Mouse (Mus musculus): ENCODE results near the gene Rtbdn. TPM values are rescaled to one million over a fixed set of nuclear protein-coding genes. Genes with fewer than 3 reads are reported as not detected.

Gene Rtbdn
- polyA plus RNA-seq, 1 experiment from 2014 or later = 1.8 TPM

- Histone ChIP-seq H3K27me3 (peaks cover 48% of the 10 kb centered on the region), H3K4me1 (peaks cover 23% of the 10 kb centered on the region), H3K4me2 (no peak overlapping the region; the same call in 1 of the 2 replicates), H3K4me3 (no peak overlapping the region), H3K27ac (no peak overlapping the region), H3K36me3 (ENCODE audit: poor library complexity, severe bottlenecking) (peaks cover 51% of the 10 kb centered on the region), H3K9me3 (replicated peaks) (no peaks in the 10 kb centered on the region), H3K9ac (no peak overlapping the region)
- WGBS = 91% methylated on average over 5 of the region's 5 CpGs
- ATAC-seq = no peak
Measured at GRCm38 (mm10) chr8:84909949-84910348, 36.8 kb upstream of the Rtbdn start.

GRCm38 (mm10) chr8:84910551-84910950 is 36.2 kb upstream of the Rtbdn start:
- no peak for ATAC-seq
- no peaks in the 10 kb centered on the region for H3K9me3 ChIP-seq (replicated peaks)
- peak overlapping the region; percentile 30 for H3K9ac ChIP-seq
- peaks cover 57% of the 10 kb centered on the region for H3K36me3 ChIP-seq (ENCODE audit: poor library complexity, severe bottlenecking)
- H3K27ac ChIP-seq = no peak overlapping the region
- no peak overlapping the region for H3K4me3 ChIP-seq
- H3K4me1 ChIP-seq = peaks cover 23% of the 10 kb centered on the region
- WGBS = 89% methylated on average over 6 of the region's 6 CpGs
- no peak overlapping the region for H3K4me2 ChIP-seq
- peaks cover 54% of the 10 kb centered on the region for H3K27me3 ChIP-seq

- Histone ChIP-seq H3K27me3 (peaks cover 59% of the 10 kb centered on the region), H3K36me3 (ENCODE audit: poor library complexity, severe bottlenecking) (peaks cover 70% of the 10 kb centered on the region), H3K4me3 (no peak overlapping the region), H3K4me2 (no peak overlapping the region), H3K9me3 (replicated peaks) (no peaks in the 10 kb centered on the region), H3K9ac (no peak overlapping the region), H3K27ac (no peak overlapping the region), H3K4me1 (peaks cover 23% of the 10 kb centered on the region)
- 81% methylated on average over 9 of the region's 9 CpGs for WGBS
- no peak for ATAC-seq
Measured at GRCm38 (mm10) chr8:84911854-84912253, 34.9 kb upstream of the Rtbdn start.

- peaks cover 59% of the 10 kb centered on the region for H3K27me3 ChIP-seq
Measured at GRCm38 (mm10) chr8:84912391-84912790, 34.4 kb upstream of the Rtbdn start.

GRCm38 (mm10) chr8:84912895-84913501 is 33.8 kb upstream of the Rtbdn start:
- Histone ChIP-seq H3K27ac (no peak overlapping the region), H3K4me2 (peak overlapping the region; percentile 65), H3K9ac (peak overlapping the region; percentile 45), H3K9me3 (replicated peaks) (no peaks in the 10 kb centered on the region), H3K36me3 (ENCODE audit: poor library complexity, severe bottlenecking) (peaks cover 82% of the 10 kb centered on the region), H3K27me3 (peaks cover 60% of the 10 kb centered on the region), H3K4me1 (peaks cover 23% of the 10 kb centered on the region), H3K4me3 (peak overlapping the region; percentile 34)
- WGBS = 3% methylated on average over 54 of the region's 55 CpGs
- peak; percentile 5; the same call in 1 of the 2 replicates for ATAC-seq

More at GRCm38 (mm10) chr8:84912391-84912790, 34.4 kb upstream of the Rtbdn start:
- H3K4me2 ChIP-seq = peak overlapping the region; percentile 65
- H3K9ac ChIP-seq = peak overlapping the region; percentile 45; the same call in 1 of the 2 replicates
- H3K9me3 ChIP-seq (replicated peaks) = no peaks in the 10 kb centered on the region
- 28% methylated on average over 27 of the region's 27 CpGs for WGBS
- peak overlapping the region; percentile 34 for H3K4me3 ChIP-seq
- no peak overlapping the region for H3K27ac ChIP-seq
- peaks cover 23% of the 10 kb centered on the region for H3K4me1 ChIP-seq
- no peak for ATAC-seq
- peaks cover 76% of the 10 kb centered on the region for H3K36me3 ChIP-seq (ENCODE audit: poor library complexity, severe bottlenecking)

- H3K9me3 ChIP-seq (replicated peaks) = no peaks in the 10 kb centered on the region
- peaks cover 23% of the 10 kb centered on the region for H3K4me1 ChIP-seq
- whole genome bisulfite sequencing = 12% methylated on average over 9 of the region's 9 CpGs
- H3K36me3 ChIP-seq (ENCODE audit: poor library complexity, severe bottlenecking) = peaks cover 87% of the 10 kb centered on the region
- peak overlapping the region; percentile 34 for H3K4me3 ChIP-seq
- H3K4me2 ChIP-seq = peak overlapping the region; percentile 65
- peak overlapping the region; percentile 45 for H3K9ac ChIP-seq
- no peak for ATAC-seq
- H3K27me3 ChIP-seq = peaks cover 62% of the 10 kb centered on the region
- no peak overlapping the region for H3K27ac ChIP-seq
Measured at GRCm38 (mm10) chr8:84913502-84913900, 33.3 kb upstream of the Rtbdn start.

GRCm38 (mm10) chr8:84913960-84914359 is 32.8 kb upstream of the Rtbdn start:
- Histone ChIP-seq H3K4me1 (peaks cover 19% of the 10 kb centered on the region), H3K9me3 (replicated peaks) (no peaks in the 10 kb centered on the region), H3K27me3 (peaks cover 62% of the 10 kb centered on the region), H3K9ac (no peak overlapping the region), H3K27ac (no peak overlapping the region), H3K36me3 (ENCODE audit: poor library complexity, severe bottlenecking) (peaks cover 91% of the 10 kb centered on the region), H3K4me2 (no peak overlapping the region), H3K4me3 (no peak overlapping the region)
- WGBS = 34% methylated on average over 4 of the region's 4 CpGs
- no peak for ATAC-seq

GRCm38 (mm10) chr8:84915269-84915668 is 31.5 kb upstream of the Rtbdn start:
- H3K27ac ChIP-seq = no peak overlapping the region
- no peak overlapping the region for H3K9ac ChIP-seq
- H3K4me2 ChIP-seq = no peak overlapping the region
- WGBS = 88% methylated on average over 8 of the region's 8 CpGs
- ATAC-seq = no peak
- peaks cover 10% of the 10 kb centered on the region for H3K4me1 ChIP-seq
- H3K9me3 ChIP-seq (replicated peaks) = no peaks in the 10 kb centered on the region
- H3K4me3 ChIP-seq = no peak overlapping the region
- H3K36me3 ChIP-seq (ENCODE audit: poor library complexity, severe bottlenecking) = peaks cover 94% of the 10 kb centered on the region
- H3K27me3 ChIP-seq = peaks cover 57% of the 10 kb centered on the region

- Histone ChIP-seq H3K4me3 (no peak overlapping the region), H3K9me3 (replicated peaks) (no peaks in the 10 kb centered on the region), H3K27ac (no peak overlapping the region), H3K27me3 (peaks cover 34% of the 10 kb centered on the region), H3K36me3 (ENCODE audit: poor library complexity, severe bottlenecking) (peaks cover 93% of the 10 kb centered on the region), H3K4me2 (no peak overlapping the region), H3K9ac (no peak overlapping the region), H3K4me1 (peaks cover 7% of the 10 kb centered on the region)
- ATAC-seq = no peak
- 33% methylated on average over 20 of the region's 20 CpGs for WGBS
Measured at GRCm38 (mm10) chr8:84917781-84918180, 29.0 kb upstream of the Rtbdn start.

- Histone ChIP-seq H3K27ac (no peak overlapping the region), H3K9ac (no peak overlapping the region), H3K4me1 (no peaks in the 10 kb centered on the region), H3K27me3 (peaks cover 27% of the 10 kb centered on the region), H3K4me3 (no peak overlapping the region), H3K36me3 (ENCODE audit: poor library complexity, severe bottlenecking) (peaks cover 92% of the 10 kb centered on the region), H3K4me2 (no peak overlapping the region), H3K9me3 (replicated peaks) (no peaks in the 10 kb centered on the region)
- no peak for ATAC-seq
- 90% methylated on average over 15 of the region's 15 CpGs for WGBS
Measured at GRCm38 (mm10) chr8:84918646-84919045, 28.1 kb upstream of the Rtbdn start.

GRCm38 (mm10) chr8:84921596-84921995 is 25.2 kb upstream of the Rtbdn start:
- 94% methylated on average over 2 of the region's 2 CpGs for WGBS
- no peak for ATAC-seq
- Histone ChIP-seq H3K4me2 (no peak overlapping the region), H3K36me3 (ENCODE audit: poor library complexity, severe bottlenecking) (peaks cover 88% of the 10 kb centered on the region), H3K27ac (no peak overlapping the region), H3K4me3 (no peak overlapping the region), H3K9ac (no peak overlapping the region), H3K4me1 (no peaks in the 10 kb centered on the region), H3K27me3 (0 out of 2 replicates have a peak, but pooled peaks cover 4% of the 10 kb centered on the region), H3K9me3 (replicated peaks) (no peaks in the 10 kb centered on the region)

- H3K27ac ChIP-seq = no peak overlapping the region
- no peak for ATAC-seq
- 80% methylated on average over 7 of the region's 7 CpGs for WGBS
- no peak overlapping the region for H3K4me2 ChIP-seq
- peaks cover 18% of the 10 kb centered on the region for H3K27me3 ChIP-seq
- no peaks in the 10 kb centered on the region for H3K9me3 ChIP-seq (replicated peaks)
- H3K4me3 ChIP-seq = no peak overlapping the region
- no peak overlapping the region for H3K9ac ChIP-seq
- peaks cover 15% of the 10 kb centered on the region for H3K4me1 ChIP-seq
- peaks cover 72% of the 10 kb centered on the region for H3K36me3 ChIP-seq (ENCODE audit: poor library complexity, severe bottlenecking)
Measured at GRCm38 (mm10) chr8:84925557-84925956, 21.2 kb upstream of the Rtbdn start.

- Histone ChIP-seq H3K36me3 (ENCODE audit: poor library complexity, severe bottlenecking) (peaks cover 59% of the 10 kb centered on the region), H3K4me1 (peaks cover 15% of the 10 kb centered on the region), H3K4me2 (no peak overlapping the region), H3K9me3 (replicated peaks) (no peaks in the 10 kb centered on the region), H3K27me3 (peaks cover 21% of the 10 kb centered on the region), H3K9ac (no peak overlapping the region), H3K27ac (no peak overlapping the region), H3K4me3 (no peak overlapping the region)
- WGBS = 78% methylated on average over 1 of the region's 1 CpGs
- no peak for ATAC-seq
Measured at GRCm38 (mm10) chr8:84927513-84927912, 19.3 kb upstream of the Rtbdn start.
